Mouse (Mus musculus) megakaryocyte-erythroid progenitor cell, adult 5-6 weeks (primary cell): ENCODE data around the gene Fkbp5. TPM values are rescaled to one million over a fixed set of nuclear protein-coding genes. Genes with fewer than 3 reads are reported as not detected.
"Not testable (repeated sequence)": the region's sequence is repeated elsewhere in the genome, so short reads cannot be mapped to it uniquely, and the experiment has no call there.

Source experiments
- ATAC-seq: replicated peaks from 2 replicates; pipeline ENCODE4 v1.8.0; 2016; ENCODE audit warnings: mild to moderate bottlenecking, inconsistent platforms; ENCODE audit not compliant: severe bottlenecking, poor library complexity, low FRiP score, low TSS enrichment
- total RNA-seq, 2 experiments: library from RNA; stranded (forward) in 1 of 2; stranded (reverse) in 1 of 2; fragments of 200-1000, 215-1000 nt in 1 of 2; fragments of >200 nt in 1 of 2; fragmentation: Nextera tagmentation in 1 of 2; gene quantifications; 2 replicates each; pipeline ENCODE4 v1.2.3; 2014 to 2017

The Fkbp5 gene
- total RNA-seq, 2 experiments from 2014 or later, result 19.8 to 19.9 TPM

GRCm38 (mm10) chr17:28361921-28362652 lies 155.2 kb downstream of the Fkbp5 start:
- no peak for ATAC-seq

GRCm38 (mm10) chr17:28360531-28361277 lies 156.6 kb downstream of the Fkbp5 start:
- ATAC-seq, result no peak

- not testable (repeated sequence) for ATAC-seq
Measured at GRCm38 (mm10) chr17:28358576-28359261, 158.6 kb downstream of the Fkbp5 start.

- no peak for ATAC-seq
Measured at GRCm38 (mm10) chr17:28355871-28356270, 161.5 kb downstream of the Fkbp5 start.

- ATAC-seq, result no peak
Measured at GRCm38 (mm10) chr17:28352018-28352417, 165.3 kb downstream of the Fkbp5 start.

- no peak for ATAC-seq
Measured at GRCm38 (mm10) chr17:28351353-28351890, 165.9 kb downstream of the Fkbp5 start.

GRCm38 (mm10) chr17:28350466-28351352 lies 166.6 kb downstream of the Fkbp5 start, which contains the start of gene Tead3:
Gene Tead3 (minus strand): TSS chr17:28350817.
- ATAC-seq, result peak; percentile 42; the same call in 1 of the 2 replicates

- ATAC-seq, result no peak
Measured at GRCm38 (mm10) chr17:28349901-28350465, 167.3 kb downstream of the Fkbp5 start.

- ATAC-seq, result no peak
Measured at GRCm38 (mm10) chr17:28349264-28349880, 168.0 kb downstream of the Fkbp5 start.

Other genes starting within 250 kb of the Fkbp5 start
- gene Fance, start 204.0 kb downstream of the Fkbp5 start, total RNA-seq (2014; fragmentation: Nextera tagmentation), result 47.6 and 82.8 TPM in 2 replicates
- gene Fance, start 204.0 kb downstream of the Fkbp5 start, total RNA-seq (2017), result 21.0 and 56.9 TPM in 2 replicates
- gene Rpl10a, start 189.1 kb downstream of the Fkbp5 start, total RNA-seq (2014; fragmentation: Nextera tagmentation), result 3,438 and 3,746 TPM in 2 replicates
- gene Rpl10a, start 189.1 kb downstream of the Fkbp5 start, total RNA-seq (2017), result 861 and 1,170 TPM in 2 replicates
- 0.20 and 0.37 TPM in 2 replicates for gene Tead3, start 166.7 kb downstream of the Fkbp5 start, total RNA-seq (2014; fragmentation: Nextera tagmentation)
- 0.30 TPM in 1 of 2 replicates, not detected in the other for gene Tead3, start 166.7 kb downstream of the Fkbp5 start, total RNA-seq (2017)
- not detected in 2 replicates for gene Tulp1, start 152.3 kb downstream of the Fkbp5 start, total RNA-seq (2014; fragmentation: Nextera tagmentation)
- gene Tulp1, start 152.3 kb downstream of the Fkbp5 start, total RNA-seq (2017), result 0.99 TPM in 1 of 2 replicates, not detected in the other
- gene Armc12, start 13.3 kb upstream of the Fkbp5 start, total RNA-seq (2014; fragmentation: Nextera tagmentation), result not detected in 2 replicates
- gene Armc12, start 13.3 kb upstream of the Fkbp5 start, total RNA-seq (2017), result not detected in 2 replicates
- gene Clpsl2, start 31.9 kb upstream of the Fkbp5 start, total RNA-seq (2014; fragmentation: Nextera tagmentation), result not detected in 2 replicates
- gene Clpsl2, start 31.9 kb upstream of the Fkbp5 start, total RNA-seq (2017), result not detected in 2 replicates
- gene Clps, start 43.2 kb upstream of the Fkbp5 start, total RNA-seq (2014; fragmentation: Nextera tagmentation), result not detected in 2 replicates
- gene Clps, start 43.2 kb upstream of the Fkbp5 start, total RNA-seq (2017), result not detected in 2 replicates
- gene Lhfpl5, start 58.1 kb upstream of the Fkbp5 start, total RNA-seq (2014; fragmentation: Nextera tagmentation), result not detected in 2 replicates
- gene Lhfpl5, start 58.1 kb upstream of the Fkbp5 start, total RNA-seq (2017), result not detected in 2 replicates
- 141 and 164 TPM in 2 replicates for gene Srpk1, start 105.2 kb upstream of the Fkbp5 start, total RNA-seq (2014; fragmentation: Nextera tagmentation)
- gene Srpk1, start 105.2 kb upstream of the Fkbp5 start, total RNA-seq (2017), result 159 and 165 TPM in 2 replicates
- 1.9 and 3.7 TPM in 2 replicates for gene Slc26a8, start 172.7 kb upstream of the Fkbp5 start, total RNA-seq (2014; fragmentation: Nextera tagmentation)
- gene Slc26a8, start 172.7 kb upstream of the Fkbp5 start, total RNA-seq (2017), result 1.2 TPM in 1 of 2 replicates, not detected in the other
- gene Mapk14, start 173.8 kb upstream of the Fkbp5 start, total RNA-seq (2014; fragmentation: Nextera tagmentation), result 93.9 and 100 TPM in 2 replicates
- gene Mapk14, start 173.8 kb upstream of the Fkbp5 start, total RNA-seq (2017), result 54.0 and 87.6 TPM in 2 replicates
- gene AC170998.1, start 208.6 kb upstream of the Fkbp5 start, total RNA-seq (2014; fragmentation: Nextera tagmentation), result 8.7 and 12.8 TPM in 2 replicates
- not detected in 2 replicates for gene AC170998.1, start 208.6 kb upstream of the Fkbp5 start, total RNA-seq (2017)